Mouse (Mus musculus) kidney, embryonic 16.5 days (tissue): ENCODE measurements at regions not wholly inside any gene's neighbourhood (a gene's known extent, or its start where the extent isn't known, plus 50 kb on each side); places are given as distances from the start of the nearest gene placed in this dataset.

Experiments
- ATAC-seq: fragments of 200-750 bp; cut with Nextera tagmentation; 2 replicates; pipeline ENCODE4 v1.8.0; 2017; ENCODE audit warnings: moderate TSS enrichment; ENCODE audit not compliant: low FRiP score, low TSS enrichment
- H3K27ac ChIP-seq: fragments of 300-500 bp; sonication (generic); 2 replicates; pipeline ENCODE4 v1.5.1; 2014; ENCODE audit warnings: low read length
- H3K27me3 ChIP-seq: fragments of 300-500 bp; sonication (generic); 2 replicates; pipeline ENCODE4 v1.6.1; 2014; ENCODE audit warnings: low read length, control low read depth, mixed read lengths; ENCODE audit not compliant: insufficient read depth
- H3K36me3 ChIP-seq: fragments of 300-500 bp; sonication (generic); 2 replicates; pipeline ENCODE4 v1.6.1; 2014; ENCODE audit warnings: low read length, control low read depth, mixed read lengths; ENCODE audit not compliant: insufficient read depth
- H3K4me1 ChIP-seq: fragments of 300-500 bp; sonication (generic); 2 replicates; pipeline ENCODE4 v1.6.1; 2014; ENCODE audit warnings: low read length, control low read depth, mixed read lengths; ENCODE audit not compliant: insufficient read depth
- H3K4me2 ChIP-seq: fragments of 300-500 bp; sonication (generic); replicated peaks from 2 replicates; pipeline ENCODE4 v1.6.1; 2014; ENCODE audit warnings: low read depth, low read length
- H3K4me3 ChIP-seq: fragments of 300-500 bp; sonication (generic); 2 replicates; pipeline ENCODE4 v1.5.1; 2014; ENCODE audit warnings: mild to moderate bottlenecking, low read length
- H3K9ac ChIP-seq: fragments of 300-500 bp; sonication (generic); replicated peaks from 2 replicates; pipeline ENCODE4 v1.6.1; 2014; ENCODE audit warnings: low read length
- H3K9me3 ChIP-seq: fragments of 300-500 bp; sonication (generic); 2 replicates; pipeline ENCODE4 v1.6.1; 2016; ENCODE audit warnings: low read length, control low read depth
- WGBS: fragments of 180-500 bp; shearing (Covaris S2); extraction: QIAGEN DNeasy Blood & Tissue Kit; methylation state at CpG from one replicate; pipeline ENCODE4 v1.1.7; 2014; 5-methylcytosine and 5-hydroxymethylcytosine counted together

- no peaks in the 10 kb centered on the region for H3K36me3 ChIP-seq
- no peaks in the 10 kb centered on the region for H3K27me3 ChIP-seq
- WGBS, result 68% methylated on average over 5 of the region's 5 CpGs
- no peaks in the 10 kb centered on the region for H3K9me3 ChIP-seq
- no peak overlapping the region for H3K9ac ChIP-seq
- ATAC-seq, result 0 out of 2 replicates have a peak, but pooled peaks have one; percentile 46
- H3K4me3 ChIP-seq, result no peak overlapping the region
- H3K4me2 ChIP-seq, result no peak overlapping the region
- no peak overlapping the region for H3K27ac ChIP-seq
- no peaks in the 10 kb centered on the region for H3K4me1 ChIP-seq
Observed at GRCm38 (mm10) chr4:66993740-66994139, 166.4 kb downstream of the Tlr4 start.

GRCm38 (mm10) chr4:67006220-67006768 is 178.9 kb downstream of the Tlr4 start:
- Histone ChIP-seq H3K36me3 (no peaks in the 10 kb centered on the region), H3K27me3 (no peaks in the 10 kb centered on the region), H3K9me3 (no peaks in the 10 kb centered on the region), H3K27ac (no peak overlapping the region), H3K4me1 (no peaks in the 10 kb centered on the region), H3K4me2 (no peak overlapping the region), H3K9ac (no peak overlapping the region), H3K4me3 (no peak overlapping the region)
- no peak for ATAC-seq

GRCm38 (mm10) chr4:67011682-67012081 is 184.3 kb downstream of the Tlr4 start:
- Histone ChIP-seq H3K9me3 (no peaks in the 10 kb centered on the region), H3K4me1 (no peaks in the 10 kb centered on the region), H3K36me3 (no peaks in the 10 kb centered on the region), H3K27ac (no peak overlapping the region), H3K27me3 (no peaks in the 10 kb centered on the region), H3K9ac (no peak overlapping the region), H3K4me3 (no peak overlapping the region), H3K4me2 (no peak overlapping the region)
- ATAC-seq, result no peak
- 67% methylated on average over 3 of the region's 3 CpGs for WGBS

DNA sequence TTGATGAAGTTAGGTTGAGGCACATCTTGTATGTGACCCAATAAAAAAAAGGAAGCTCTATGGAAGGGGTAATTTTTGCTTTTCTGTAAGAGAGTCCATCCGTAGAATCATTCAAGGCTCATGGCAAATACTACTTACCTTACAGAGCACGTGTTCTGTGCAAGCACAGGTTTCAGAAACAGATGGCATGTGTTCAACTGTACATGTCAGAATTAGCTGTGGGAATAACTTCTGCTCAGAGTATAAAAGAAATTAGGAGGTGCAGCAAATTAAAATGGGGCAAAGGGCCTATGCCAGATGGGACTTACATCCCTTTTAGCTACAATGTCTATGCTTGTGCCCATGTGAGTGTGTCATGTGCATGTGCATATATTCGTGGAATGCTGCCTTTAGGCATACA is 216.7 kb downstream of the Tlr4 start:
- Histone ChIP-seq H3K4me1 (no peaks in the 10 kb centered on the region), H3K4me3 (no peak overlapping the region), H3K27me3 (no peaks in the 10 kb centered on the region), H3K27ac (no peak overlapping the region), H3K9me3 (no peaks in the 10 kb centered on the region), H3K9ac (no peak overlapping the region), H3K4me2 (no peak overlapping the region), H3K36me3 (no peaks in the 10 kb centered on the region)
- 84% methylated on average over 3 of the region's 3 CpGs for WGBS
- ATAC-seq, result no peak
